Mouse (Mus musculus) limb, embryonic 14.5 days (tissue): ENCODE measurements around the gene Wnt10a. TPM values are rescaled to one million over a fixed set of nuclear protein-coding genes. Genes with fewer than 3 reads are reported as not detected.
A peak's percentile ranks its signal among the peaks of the same experiment; 100 is the strongest.

Experiments used
- ATAC-seq: fragments of 200-750 bp; cut with Nextera tagmentation; 2 replicates; pipeline ENCODE4 v1.8.0; 2017; ENCODE audit warnings: low read depth, moderate number of reproducible peaks, moderate TSS enrichment; ENCODE audit not compliant: low FRiP score
- DNase-seq: peaks from one replicate; pipeline ENCODE4 v3.0.0-alpha.2; 2015; ENCODE audit warnings: low spot score
- H3K27ac ChIP-seq: fragments of 300-500 bp; sonication (generic); replicated peaks from 2 replicates; pipeline ENCODE4 v1.5.1; 2014; ENCODE audit warnings: low read depth, mild to moderate bottlenecking, low read length, moderate library complexity, mixed read lengths
- H3K27me3 ChIP-seq: fragments of 300-500 bp; sonication (generic); 2 replicates; pipeline ENCODE4 v1.6.1; 2014; ENCODE audit warnings: low read length, mixed read lengths; ENCODE audit not compliant: control insufficient read depth, insufficient read depth
- H3K36me3 ChIP-seq: fragments of 300-500 bp; sonication (generic); 2 replicates; pipeline ENCODE4 v1.6.1; 2014; ENCODE audit warnings: mild to moderate bottlenecking, low read length, moderate library complexity, mixed read lengths; ENCODE audit not compliant: control insufficient read depth, insufficient read depth
- H3K4me1 ChIP-seq: fragments of 300-500 bp; sonication (generic); 2 replicates; pipeline ENCODE4 v1.6.1; 2014; ENCODE audit warnings: antibody characterized with exemption, low read length, mixed read lengths; ENCODE audit not compliant: control insufficient read depth, insufficient read depth
- H3K4me2 ChIP-seq: fragments of 300-500 bp; sonication (generic); replicated peaks from 2 replicates; pipeline ENCODE4 v1.6.1; 2014; ENCODE audit warnings: low read depth, mild to moderate bottlenecking, low read length, moderate library complexity; ENCODE audit not compliant: severe bottlenecking
- H3K4me3 ChIP-seq: fragments of 300-500 bp; sonication (generic); replicated peaks from 2 replicates; pipeline ENCODE4 v1.5.1; 2014; ENCODE audit warnings: low read length
- H3K9ac ChIP-seq: fragments of 300-500 bp; sonication (generic); 2 replicates; pipeline ENCODE4 v1.6.1; 2014; ENCODE audit warnings: mild to moderate bottlenecking, low read depth, low read length, moderate library complexity; ENCODE audit not compliant: severe bottlenecking
- H3K9me3 ChIP-seq: fragments of 300-500 bp; sonication (generic); 2 replicates; pipeline ENCODE4 v1.6.1; 2016; ENCODE audit warnings: low read length; ENCODE audit not compliant: control insufficient read depth
- POLR2A ChIP-seq: fragments of 200-500 bp; IDR thresholded peaks from 2 replicates; pipeline ENCODE4 v1.8.0; 2012; ENCODE audit warnings: inconsistent platforms, mild to moderate bottlenecking, moderate library complexity, borderline replicate concordance; ENCODE audit not compliant: insufficient read depth, insufficient read length; ENCODE audit errors: extremely low read depth
- WGBS: fragments of 180-500 bp; shearing (Covaris S2); extraction: QIAGEN DNeasy Blood & Tissue Kit; methylation state at CpG from one replicate; pipeline ENCODE4 v1.1.7; 2014; 5-methylcytosine and 5-hydroxymethylcytosine counted together
- polyA plus RNA-seq, 2 experiments: library from polyadenylated mRNA; depleted of rRNA in 1 of 2; stranded (reverse) in 1 of 2; unstranded in 1 of 2; fragments of >200 nt; fragmentation: Nextera tagmentation in 1 of 2; extraction: Ambion mirVana in 1 of 2; gene quantifications; 2 replicates each; pipeline versions ENCODE4 v1.2.1 to v1.2.3; 2012 to 2014

Wnt10a gene
- polyA plus RNA-seq, 2 experiments, result 3.8 to 9.3 TPM

DNA sequence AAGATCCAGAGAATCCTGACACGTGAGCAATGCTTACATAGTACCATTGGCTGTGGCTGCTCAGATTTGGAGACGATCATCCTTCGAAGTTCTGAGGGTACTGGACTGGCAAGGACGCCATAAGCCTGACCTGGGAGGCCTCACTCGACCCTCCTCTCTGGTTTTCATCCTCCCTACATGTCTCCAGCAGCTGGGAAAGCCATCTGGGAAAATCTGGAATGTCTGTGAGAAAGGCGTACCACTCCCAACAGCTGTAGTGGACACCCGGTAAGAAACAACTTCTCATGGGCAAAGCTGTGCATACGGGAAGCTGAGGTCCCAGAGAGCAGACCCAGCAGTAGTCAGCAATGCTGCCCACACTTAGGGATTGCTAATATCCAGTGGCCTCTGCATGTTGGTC, 39.2 kb upstream of the Wnt10a start:
- H3K36me3 ChIP-seq, result no peaks in the 10 kb centered on the region

GRCm38 (mm10) chr1:74752833-74753232, 38.5 kb upstream of the Wnt10a start:
- no peak for ATAC-seq
- no peak overlapping the region for H3K27ac ChIP-seq
- TF ChIP-seq POLR2A, result no peak

More for the DNA sequence above, 39.2 kb upstream of the Wnt10a start:
- ATAC-seq (no peak), DNase-seq (no peak)
- no peak overlapping the region for H3K4me2 ChIP-seq
- no peak for TF ChIP-seq POLR2A
- H3K9me3 ChIP-seq, result no peaks in the 10 kb centered on the region
- H3K4me3 ChIP-seq, result no peak overlapping the region
- 83% methylated on average over 8 of the region's 8 CpGs for WGBS
- no peak overlapping the region for H3K27ac ChIP-seq
- H3K4me1 ChIP-seq, result peaks cover 5% of the 10 kb centered on the region
- H3K9ac ChIP-seq, result no peak overlapping the region
- peaks cover 6% of the 10 kb centered on the region for H3K27me3 ChIP-seq

GRCm38 (mm10) chr1:74753266-74753974, 37.9 kb upstream of the Wnt10a start:
- Histone ChIP-seq H3K4me3 (no peak overlapping the region), H3K27me3 (peaks cover 6% of the 10 kb centered on the region; the same call in 1 of the 2 replicates), H3K27ac (no peak overlapping the region), H3K4me2 (no peak overlapping the region), H3K36me3 (no peaks in the 10 kb centered on the region), H3K9ac (no peak overlapping the region), H3K4me1 (peaks cover 5% of the 10 kb centered on the region), H3K9me3 (no peaks in the 10 kb centered on the region)
- TF ChIP-seq POLR2A, result no peak
- no peak for ATAC-seq
- DNase-seq, result no peak
- 76% methylated on average over 8 of the region's 8 CpGs for WGBS

More at GRCm38 (mm10) chr1:74752833-74753232, 38.5 kb upstream of the Wnt10a start:
- no peak overlapping the region for H3K4me3 ChIP-seq
- DNase-seq, result no peak
- H3K9ac ChIP-seq, result no peak overlapping the region
- no peaks in the 10 kb centered on the region for H3K36me3 ChIP-seq
- peaks cover 5% of the 10 kb centered on the region for H3K4me1 ChIP-seq
- H3K27me3 ChIP-seq, result peaks cover 6% of the 10 kb centered on the region
- no peaks in the 10 kb centered on the region for H3K9me3 ChIP-seq
- WGBS, result 99% methylated on average over 3 of the region's 3 CpGs
- no peak overlapping the region for H3K4me2 ChIP-seq

DNA sequence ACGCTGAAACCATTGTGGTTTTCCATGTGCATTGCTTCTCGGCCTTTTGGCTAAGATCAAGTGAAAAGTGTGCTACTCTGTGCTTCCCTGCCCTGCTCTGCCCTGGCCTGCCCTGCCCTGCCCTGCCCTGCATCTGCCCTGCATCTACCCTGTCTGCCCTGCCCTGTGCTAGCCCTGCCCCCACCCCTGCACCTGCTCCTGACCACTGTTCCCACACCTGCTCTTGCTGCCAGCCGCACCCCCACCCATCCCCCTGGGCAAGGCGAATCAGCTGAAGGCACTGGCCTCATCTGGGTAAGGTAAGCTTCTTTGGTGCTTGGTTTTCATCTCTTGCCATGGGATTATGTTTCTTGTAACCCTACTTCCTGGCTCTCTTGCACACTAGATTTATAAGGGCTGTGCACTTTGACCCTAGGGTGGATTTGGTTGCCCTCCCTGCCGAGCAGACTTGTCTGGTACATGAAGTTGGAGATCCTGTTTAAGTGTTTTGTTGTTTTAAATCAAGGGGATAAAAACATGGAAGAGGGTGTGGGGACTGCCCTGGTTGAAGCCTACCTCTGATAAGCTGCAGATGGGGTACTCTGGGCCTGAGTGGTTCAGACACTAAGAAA, 37.0 kb upstream of the Wnt10a start:
- Histone ChIP-seq H3K9me3 (no peaks in the 10 kb centered on the region), H3K36me3 (no peaks in the 10 kb centered on the region), H3K27ac (no peak overlapping the region), H3K4me3 (no peak overlapping the region), H3K4me1 (no peaks in the 10 kb centered on the region), H3K9ac (no peak overlapping the region), H3K4me2 (no peak overlapping the region), H3K27me3 (no peaks in the 10 kb centered on the region)
- no peak for ATAC-seq
- DNase-seq, result no peak
- no peak for TF ChIP-seq POLR2A
- WGBS, result 45% methylated on average over 5 of the region's 5 CpGs

DNA sequence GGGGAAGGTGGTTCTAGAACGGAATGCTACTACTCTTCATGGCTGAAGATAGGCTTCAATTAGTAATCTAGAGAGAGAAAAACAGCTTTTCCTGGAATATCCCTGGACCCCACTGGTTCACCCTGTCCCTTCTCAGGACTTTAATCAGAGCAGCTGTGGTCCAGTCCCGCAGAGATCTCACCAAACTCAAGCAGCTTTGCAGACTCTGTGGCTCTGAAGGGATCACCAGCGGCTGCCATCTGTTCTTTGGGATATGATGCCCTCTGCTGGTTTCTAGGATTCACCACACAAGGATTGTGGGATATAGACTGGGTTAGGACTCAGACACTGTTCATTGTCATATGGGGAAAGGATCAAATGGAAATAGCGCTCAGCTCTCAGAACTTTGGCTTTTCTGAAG, 31.5 kb upstream of the Wnt10a start:
- DNase-seq (peak; percentile 61), ATAC-seq (peak; percentile 53; the same call in 1 of the 2 replicates)
- H3K9me3 ChIP-seq, result no peaks in the 10 kb centered on the region
- no peak overlapping the region for H3K4me2 ChIP-seq
- no peak overlapping the region for H3K4me3 ChIP-seq
- no peak overlapping the region for H3K27ac ChIP-seq
- no peak overlapping the region for H3K9ac ChIP-seq
- H3K4me1 ChIP-seq, result no peaks in the 10 kb centered on the region
- TF ChIP-seq POLR2A, result no peak
- no peaks in the 10 kb centered on the region for H3K36me3 ChIP-seq
- no peaks in the 10 kb centered on the region for H3K27me3 ChIP-seq
- 27% methylated on average over 4 of the region's 4 CpGs for WGBS
